Mouse (Mus musculus) megakaryocyte-erythroid progenitor cell, adult 5-6 weeks (primary cell): ENCODE results near the gene Nsmce4a. TPM values are rescaled to one million over a fixed set of nuclear protein-coding genes. Genes with fewer than 3 reads are reported as not detected.
A peak's percentile ranks its signal among the peaks of the same experiment; 100 is the strongest.
"Not testable (repeated sequence)": the region's sequence is repeated elsewhere in the genome, so short reads cannot be mapped to it uniquely, and the experiment has no call there.

Source experiments
- ATAC-seq: replicated peaks from 2 replicates; pipeline ENCODE4 v1.8.0; 2016; ENCODE audit warnings: mild to moderate bottlenecking, inconsistent platforms; ENCODE audit not compliant: severe bottlenecking, poor library complexity, low FRiP score, low TSS enrichment
- total RNA-seq, 2 experiments: library from RNA; stranded (forward) in 1 of 2; stranded (reverse) in 1 of 2; fragments of 200-1000, 215-1000 nt in 1 of 2; fragments of >200 nt in 1 of 2; fragmentation: Nextera tagmentation in 1 of 2; gene quantifications; 2 replicates each; pipeline ENCODE4 v1.2.3; 2014 to 2017

The Nsmce4a gene
- total RNA-seq, 2 experiments from 2014 or later: 183 to 229 TPM

GRCm38 (mm10) chr7:130546421-130546790 is 26.5 kb downstream of the Nsmce4a start:
- ATAC-seq: no peak

- ATAC-seq: no peak
Observed at GRCm38 (mm10) chr7:130545893-130546292, 27.0 kb downstream of the Nsmce4a start.

- no peak for ATAC-seq
Observed at GRCm38 (mm10) chr7:130545401-130545800, 27.5 kb downstream of the Nsmce4a start.

- no peak for ATAC-seq
Observed at GRCm38 (mm10) chr7:130543181-130543580, 29.7 kb downstream of the Nsmce4a start.

- no peak for ATAC-seq
Observed at GRCm38 (mm10) chr7:130540176-130540575, 32.7 kb downstream of the Nsmce4a start.

GRCm38 (mm10) chr7:130537068-130537467 is 35.9 kb downstream of the Nsmce4a start:
- ATAC-seq: no peak

- no peak for ATAC-seq
Observed at GRCm38 (mm10) chr7:130535174-130535573, 37.7 kb downstream of the Nsmce4a start.

GRCm38 (mm10) chr7:130533316-130534260 is 39.3 kb downstream of the Nsmce4a start:
- ATAC-seq: peak; percentile 97

GRCm38 (mm10) chr7:130531138-130531537 is 41.8 kb downstream of the Nsmce4a start:
- ATAC-seq: not testable (repeated sequence)

- no peak for ATAC-seq
Observed at GRCm38 (mm10) chr7:130527306-130527705, 45.6 kb downstream of the Nsmce4a start.

GRCm38 (mm10) chr7:130523451-130523850 is 49.5 kb downstream of the Nsmce4a start:
- no peak for ATAC-seq

- ATAC-seq: peak; percentile 61
Observed at GRCm38 (mm10) chr7:130520812-130521422, 52.0 kb downstream of the Nsmce4a start.

GRCm38 (mm10) chr7:130520049-130520425 is 52.9 kb downstream of the Nsmce4a start, which contains the start of gene Ate1:
Ate1 (minus strand) TSS chr7:130520369.
- no peak for ATAC-seq

- peak; percentile 91 for ATAC-seq
Observed at GRCm38 (mm10) chr7:130519096-130520048, 53.5 kb downstream of the Nsmce4a start.

GRCm38 (mm10) chr7:130518213-130519095 is 54.5 kb downstream of the Nsmce4a start:
- ATAC-seq: no peak

GRCm38 (mm10) chr7:130510243-130510642 is 62.7 kb downstream of the Nsmce4a start:
- ATAC-seq: no peak

GRCm38 (mm10) chr7:130503006-130503405 is 69.9 kb downstream of the Nsmce4a start:
- ATAC-seq: no peak

GRCm38 (mm10) chr7:130501499-130501898 is 71.4 kb downstream of the Nsmce4a start:
- no peak for ATAC-seq

- ATAC-seq: no peak
Observed at GRCm38 (mm10) chr7:130493346-130493745, 79.6 kb downstream of the Nsmce4a start.
